Mouse (Mus musculus): ENCODE data around the gene Bmper.

- TF ChIP-seq CTCF (IDR thresholded peaks at IDR 0.05; ENCODE audit: low read depth) (no peak), EP300 (IDR thresholded peaks at IDR 0.05; ENCODE audit: low read depth) (no peak)
Measured at GRCm38 (mm10) chr9:23397876-23398275, 175.0 kb downstream of the Bmper start.
